Mouse (Mus musculus) stomach, embryonic 16.5 days (tissue): ENCODE measurements around the gene Ugt1a9. TPM values are rescaled to one million over a fixed set of nuclear protein-coding genes. Genes with fewer than 3 reads are reported as not detected.
"Not testable (repeated sequence)": the region's sequence is repeated elsewhere in the genome, so short reads cannot be mapped to it uniquely, and the experiment has no call there.

Experiments
- ATAC-seq: fragments of 200-750 bp; cut with Nextera tagmentation; 2 replicates; pipeline ENCODE4 v1.8.0; 2017; ENCODE audit warnings: moderate number of reproducible peaks, moderate TSS enrichment; ENCODE audit not compliant: insufficient read depth, low FRiP score
- H3K27ac ChIP-seq: fragments of 300-500 bp; sonication (generic); 2 replicates; pipeline ENCODE4 v1.5.1; 2014; ENCODE audit warnings: low read length
- H3K27me3 ChIP-seq: fragments of 300-500 bp; sonication (generic); 2 replicates; pipeline ENCODE4 v1.6.1; 2014; ENCODE audit warnings: low read length, control low read depth, mixed read lengths; ENCODE audit not compliant: control insufficient read depth, insufficient read depth
- H3K36me3 ChIP-seq: fragments of 300-500 bp; sonication (generic); 2 replicates; pipeline ENCODE4 v1.6.1; 2014; ENCODE audit warnings: low read length; ENCODE audit not compliant: control insufficient read depth, insufficient read depth
- H3K4me1 ChIP-seq: fragments of 300-500 bp; sonication (generic); 2 replicates; pipeline ENCODE4 v1.6.1; 2014; ENCODE audit warnings: low read length, control low read depth, mixed read lengths; ENCODE audit not compliant: control insufficient read depth, insufficient read depth
- H3K4me2 ChIP-seq: fragments of 300-500 bp; sonication (generic); 2 replicates; pipeline ENCODE4 v1.6.1; 2014; ENCODE audit warnings: low read depth, low read length, mixed read lengths
- H3K4me3 ChIP-seq: fragments of 300-500 bp; sonication (generic); replicated peaks from 2 replicates; pipeline ENCODE4 v1.5.1; 2014; ENCODE audit warnings: mild to moderate bottlenecking, low read length
- H3K9ac ChIP-seq: fragments of 300-500 bp; sonication (generic); 2 replicates; pipeline ENCODE4 v1.6.1; 2014; ENCODE audit warnings: low read length
- H3K9me3 ChIP-seq: fragments of 300-500 bp; sonication (generic); replicated peaks from 2 replicates; pipeline ENCODE4 v1.6.1; 2016; ENCODE audit warnings: low read length, control low read depth; ENCODE audit not compliant: control insufficient read depth
- WGBS: fragments of 180-500 bp; shearing (Covaris S2); extraction: QIAGEN DNeasy Blood & Tissue Kit; methylation state at CpG from one replicate; pipeline ENCODE4 v1.1.7; 2014; 5-methylcytosine and 5-hydroxymethylcytosine counted together
- polyA plus RNA-seq: library from polyadenylated mRNA; unstranded; fragments of >200 nt; fragmentation: Nextera tagmentation; extraction: Ambion mirVana; gene quantifications from 2 replicates; pipeline ENCODE4 v1.2.1, GENCODE M21; 2015

Ugt1a9 gene
- polyA plus RNA-seq, 1 experiment from 2014 or later, result 2.9 TPM

DNA sequence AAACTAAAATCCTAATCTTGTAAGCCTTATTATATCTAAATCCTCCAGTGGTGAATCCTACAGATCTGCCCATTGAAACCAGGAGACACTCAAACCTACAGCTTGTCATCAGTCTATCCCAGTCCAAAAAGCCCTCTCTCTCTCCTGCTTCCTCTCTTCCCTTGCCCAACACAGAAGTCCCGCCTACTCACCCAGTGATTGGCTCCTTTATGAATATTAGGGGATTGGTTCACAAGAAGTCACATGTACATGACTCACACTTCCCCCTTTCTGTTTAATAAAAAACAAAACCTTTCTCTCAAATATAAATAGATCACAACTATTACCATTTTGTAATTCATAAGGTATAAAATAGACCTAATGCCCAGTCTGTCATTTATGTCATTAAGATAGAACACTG is 6.5 kb downstream of the Ugt1a9 start:
- H3K27ac ChIP-seq, result no peak overlapping the region
- H3K4me3 ChIP-seq, result no peak overlapping the region
- H3K4me2 ChIP-seq, result no peak overlapping the region
- no peaks in the 10 kb centered on the region for H3K36me3 ChIP-seq
- no peaks in the 10 kb centered on the region for H3K4me1 ChIP-seq
- H3K9me3 ChIP-seq, result no peaks in the 10 kb centered on the region
- no peak overlapping the region for H3K9ac ChIP-seq
- no peaks in the 10 kb centered on the region for H3K27me3 ChIP-seq
- ATAC-seq, result no peak
- 97% methylated on average over 1 of the region's 1 CpGs for WGBS

DNA sequence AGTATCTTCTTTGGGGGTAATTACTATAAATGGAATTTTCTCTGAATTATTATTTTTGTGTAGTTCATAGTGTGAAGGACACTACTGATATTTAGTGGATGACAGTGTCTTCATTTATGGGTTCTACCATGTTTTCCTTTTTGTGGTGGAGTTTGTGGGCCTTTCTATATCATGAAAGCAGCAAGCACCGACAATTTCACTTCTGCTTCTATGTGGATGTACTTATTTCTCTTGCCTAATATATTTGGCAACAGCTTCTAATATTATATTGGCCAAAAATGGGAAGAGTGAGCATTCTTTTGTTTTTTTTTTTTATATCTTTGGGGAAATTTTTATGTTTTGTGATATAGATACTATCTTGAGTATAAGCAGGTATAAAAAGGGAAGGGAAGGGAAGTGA is 11.1 kb downstream of the Ugt1a9 start:
- no peak overlapping the region for H3K27ac ChIP-seq
- H3K9me3 ChIP-seq, result no peaks in the 10 kb centered on the region
- no peak overlapping the region for H3K4me2 ChIP-seq
- no peaks in the 10 kb centered on the region for H3K36me3 ChIP-seq
- H3K4me3 ChIP-seq, result no peak overlapping the region
- WGBS, result 98% methylated on average over 1 of the region's 1 CpGs
- no peak overlapping the region for H3K9ac ChIP-seq
- no peaks in the 10 kb centered on the region for H3K4me1 ChIP-seq
- no peak for ATAC-seq
- H3K27me3 ChIP-seq, result no peaks in the 10 kb centered on the region

GRCm38 (mm10) chr1:88086125-88086524 is 15.5 kb downstream of the Ugt1a9 start:
- Histone ChIP-seq H3K4me2 (no peak overlapping the region), H3K27me3 (no peaks in the 10 kb centered on the region), H3K27ac (no peak overlapping the region), H3K9ac (no peak overlapping the region), H3K36me3 (no peaks in the 10 kb centered on the region), H3K4me1 (no peaks in the 10 kb centered on the region), H3K9me3 (no peaks in the 10 kb centered on the region), H3K4me3 (no peak overlapping the region)
- 63% methylated on average over 1 of the region's 1 CpGs for WGBS
- no peak for ATAC-seq

DNA sequence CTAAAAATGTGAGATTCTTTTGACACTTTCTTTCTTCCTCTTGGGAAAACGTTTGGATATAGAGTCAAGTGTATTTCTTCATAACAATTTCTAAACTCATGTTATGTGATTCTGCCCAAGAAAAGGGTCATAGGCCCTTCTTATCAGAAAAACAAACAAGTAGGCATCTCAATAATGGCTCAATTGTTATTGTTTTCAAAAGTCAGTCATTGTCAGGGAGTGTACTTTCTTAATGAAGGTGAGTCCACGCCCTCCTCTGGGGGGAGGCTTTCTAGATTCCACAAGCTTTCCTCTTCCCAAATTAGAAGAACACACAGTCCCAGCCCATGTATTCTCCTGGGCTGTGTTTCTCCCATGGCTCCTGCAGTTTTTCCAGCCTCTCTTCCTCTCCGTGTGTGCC is 16.9 kb downstream of the Ugt1a9 start, which contains the start of gene Ugt1a8:
TSS of gene Ugt1a8 (plus strand) at position 301 of the 400 bp plus-strand sequence.
- Histone ChIP-seq H3K4me2 (no peak within 1 kb of the TSS), H3K4me1 (no peaks in the 10 kb centered on the region), H3K4me3 (no peak within 1 kb of the TSS), H3K36me3 (no peaks in the 10 kb centered on the region), H3K9me3 (no peaks in the 10 kb centered on the region), H3K27ac (no peak within 1 kb of the TSS), H3K27me3 (no peaks in the 10 kb centered on the region), H3K9ac (no peak within 1 kb of the TSS)
- ATAC-seq, result no peak
- 72% methylated on average over 3 of the region's 3 CpGs for WGBS

- H3K27ac ChIP-seq, result no peak overlapping the region
- no peak overlapping the region for H3K9ac ChIP-seq
- H3K4me2 ChIP-seq, result no peak overlapping the region
- H3K27me3 ChIP-seq, result no peaks in the 10 kb centered on the region
- no peak for ATAC-seq
- 0 out of 2 replicates have a peak, but pooled peaks cover 10% of the 10 kb centered on the region for H3K4me1 ChIP-seq
- no peaks in the 10 kb centered on the region for H3K36me3 ChIP-seq
- no peaks in the 10 kb centered on the region for H3K9me3 ChIP-seq
- no peak overlapping the region for H3K4me3 ChIP-seq
Measured at GRCm38 (mm10) chr1:88092341-88092740, 21.7 kb downstream of the Ugt1a9 start.

- not testable (repeated sequence) for H3K36me3 ChIP-seq, H3K9me3 ChIP-seq, H3K4me2 ChIP-seq, H3K4me1 ChIP-seq, H3K9ac ChIP-seq, H3K4me3 ChIP-seq, H3K27me3 ChIP-seq
- WGBS, result 71% methylated on average over 3 of the region's 3 CpGs
- peak overlapping the region; percentile 93 for H3K27ac ChIP-seq
- ATAC-seq, result 0 out of 2 replicates have a peak, but pooled peaks have one; percentile 63
Measured at GRCm38 (mm10) chr1:88094270-88094676, 23.7 kb downstream of the Ugt1a9 start.

DNA sequence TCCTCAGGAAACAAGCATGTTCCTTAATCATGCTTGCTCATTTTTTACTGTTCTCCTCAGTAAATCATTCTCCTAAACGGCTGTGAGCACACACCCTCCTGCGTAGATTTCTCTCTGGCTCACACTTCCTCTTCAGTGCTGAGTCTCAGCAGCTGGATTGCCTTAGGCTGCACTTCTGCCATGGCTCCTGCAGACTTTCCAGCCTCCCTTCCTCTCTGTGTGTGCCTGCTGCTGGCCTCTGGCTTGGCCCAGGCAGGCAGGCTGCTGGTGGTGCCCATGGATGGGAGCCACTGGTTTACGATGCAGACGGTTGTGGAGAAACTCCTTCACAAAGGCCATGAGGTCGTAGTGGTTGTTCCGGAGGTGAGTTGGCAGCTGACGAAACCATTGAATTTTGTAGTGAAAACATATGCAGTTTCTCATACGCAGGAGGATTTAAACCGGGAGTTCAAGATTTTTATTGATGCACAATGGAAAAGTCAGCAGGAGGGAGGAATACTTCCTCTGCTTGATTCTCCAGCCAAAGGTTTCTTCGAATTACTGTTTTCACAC is 24.4 kb downstream of the Ugt1a9 start, which contains the start of gene Ugt1a7c:
TSS of gene Ugt1a7c (plus strand) at position 122 of the 552 bp plus-strand sequence.
- H3K27me3 ChIP-seq, result no peaks in the 10 kb centered on the region
- peak within 1 kb of the TSS; percentile 43 for H3K4me2 ChIP-seq
- peak within 1 kb of the TSS; percentile 29 for H3K4me3 ChIP-seq
- no peaks in the 10 kb centered on the region for H3K9me3 ChIP-seq
- H3K27ac ChIP-seq, result peak within 1 kb of the TSS; percentile 93
- H3K9ac ChIP-seq, result peak within 1 kb of the TSS; percentile 57
- peak; percentile 76; the same call in 1 of the 2 replicates for ATAC-seq
- no peaks in the 10 kb centered on the region for H3K36me3 ChIP-seq
- WGBS, result 21% methylated on average over 10 of the region's 10 CpGs
- 0 out of 2 replicates have a peak, but pooled peaks cover 10% of the 10 kb centered on the region for H3K4me1 ChIP-seq

- 72% methylated on average over 3 of the region's 3 CpGs for WGBS
- peak; percentile 18; the same call in 1 of the 2 replicates for ATAC-seq
Measured at GRCm38 (mm10) chr1:88098546-88098945, 27.9 kb downstream of the Ugt1a9 start.

DNA sequence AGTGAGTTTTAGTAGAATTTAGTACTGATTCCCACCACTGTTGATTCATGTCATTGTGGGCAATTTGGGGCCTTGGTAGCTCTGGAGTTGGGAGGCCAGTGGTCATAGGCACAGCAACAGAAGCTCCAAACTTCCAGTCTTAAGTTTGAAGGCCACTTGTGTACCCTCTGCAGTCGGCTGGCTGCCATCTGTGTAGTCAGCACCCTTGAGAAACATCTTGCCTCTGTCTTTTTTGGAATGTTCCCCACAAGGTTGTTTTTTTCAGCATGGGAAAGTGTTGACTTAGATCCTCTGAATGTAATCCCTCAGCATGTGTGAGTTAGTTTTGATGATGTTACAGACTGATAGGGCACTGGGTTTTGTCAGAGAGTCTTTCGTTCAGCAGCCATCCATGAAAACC is 29.1 kb downstream of the Ugt1a9 start:
- 83% methylated on average over 2 of the region's 2 CpGs for WGBS
- not testable (repeated sequence) for H3K4me2 ChIP-seq, H3K4me3 ChIP-seq, H3K9ac ChIP-seq, H3K4me1 ChIP-seq, H3K9me3 ChIP-seq, H3K36me3 ChIP-seq, ATAC-seq, H3K27ac ChIP-seq, H3K27me3 ChIP-seq

More at GRCm38 (mm10) chr1:88098546-88098945, 27.9 kb downstream of the Ugt1a9 start:
- H3K4me3 ChIP-seq, H3K27ac ChIP-seq, H3K4me2 ChIP-seq, H3K4me1 ChIP-seq, H3K9me3 ChIP-seq, H3K9ac ChIP-seq, H3K27me3 ChIP-seq, H3K36me3 ChIP-seq: not testable (repeated sequence)
